Mouse (Mus musculus) myocyte (in vitro differentiated cells): ENCODE measurements around the gene Gm6793.

Experiments
- CEBPB ChIP-seq: IDR thresholded peaks from 2 replicates; pipeline ENCODE4 v1.6.1; 2011; ENCODE audit warnings: mild to moderate bottlenecking, moderate library complexity; ENCODE audit not compliant: poor library complexity, insufficient read depth, severe bottlenecking
- E2F4 ChIP-seq: IDR thresholded peaks from one replicate; pipeline ENCODE4 v1.6.1; 2011; ENCODE audit warnings: mild to moderate bottlenecking, control low read depth, moderate library complexity; ENCODE audit not compliant: insufficient read depth
- POLR2A ChIP-seq: IDR thresholded peaks from one replicate; pipeline ENCODE4 v1.6.1; 2011; ENCODE audit warnings: low read depth, mild to moderate bottlenecking, control low read depth, moderate library complexity; ENCODE audit not compliant: insufficient read length

DNA sequence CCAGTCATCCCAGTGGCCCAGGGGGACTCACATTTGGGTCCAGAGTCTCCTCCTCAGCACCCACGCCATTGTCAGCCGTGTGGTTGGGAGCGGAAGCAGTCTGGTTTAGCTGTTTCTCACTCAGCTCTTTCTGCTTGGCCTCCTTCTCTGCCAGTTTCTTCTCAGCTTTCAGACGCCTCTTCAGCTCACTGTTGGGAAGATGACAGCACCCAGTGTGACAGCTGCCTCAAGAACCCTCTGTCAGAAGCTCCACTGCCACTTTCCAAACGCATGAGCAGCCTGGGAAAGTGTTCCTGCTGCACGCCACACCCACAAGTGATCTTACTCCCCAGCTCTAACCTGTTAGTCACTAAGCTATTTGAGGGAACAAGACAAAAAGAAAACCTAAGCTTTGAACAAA is 9.2 kb downstream of the Gm6793 start:
- TF ChIP-seq E2F4 (no peak), CEBPB (no peak), POLR2A (peak; percentile 14)
